Mouse (Mus musculus): Measurements from ENCODE around the gene Tnik. TPM values are rescaled to one million over a fixed set of nuclear protein-coding genes. Genes with fewer than 3 reads are reported as not detected.

Tnik gene
- polyA plus RNA-seq, 1 experiment from 2014 or later = 29.8 TPM

DNA sequence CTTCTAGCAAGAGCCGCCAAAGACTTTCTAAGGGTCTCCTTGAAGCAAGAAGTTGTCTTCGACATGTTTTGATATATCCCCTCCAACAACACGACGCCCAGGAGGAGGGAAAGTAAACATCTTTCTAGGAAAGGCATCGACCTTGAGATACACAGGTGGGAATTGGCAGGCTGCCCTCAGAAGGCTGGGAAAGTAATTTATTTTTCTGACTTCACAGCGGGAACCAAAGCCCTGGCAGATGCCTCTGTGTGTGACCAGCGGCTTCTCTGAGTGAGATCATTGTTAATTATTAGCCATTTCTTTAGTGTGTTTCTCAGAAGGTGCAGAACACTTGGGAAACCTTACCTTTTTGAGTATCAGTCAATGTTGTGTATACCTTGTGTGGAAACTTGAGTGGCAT, 328.3 kb downstream of the Tnik start:
- Histone ChIP-seq H3K9ac (replicated peaks; ENCODE audit: low read depth, low read length) (no peak overlapping the region), H3K27ac (ENCODE audit: low read length) (no peak overlapping the region), H3K36me3 (ENCODE audit: control insufficient read depth, insufficient read depth, low read length) (no peaks in the 10 kb centered on the region; the same call in 1 of the 2 replicates), H3K27me3 (ENCODE audit: control insufficient read depth, insufficient read depth, low read length) (no peaks in the 10 kb centered on the region), H3K4me3 (ENCODE audit: low read depth, low read length) (no peak overlapping the region), H3K4me2 (replicated peaks; ENCODE audit: low read depth, low read length) (no peak overlapping the region), H3K4me1 (ENCODE audit: control insufficient read depth, insufficient read depth, low read length) (no peaks in the 10 kb centered on the region), H3K9me3 (ENCODE audit: control insufficient read depth, low read depth, low read length) (no peaks in the 10 kb centered on the region)
- ATAC-seq (ENCODE audit: insufficient number of reproducible peaks, insufficient read depth, low FRiP score, low read depth) = no peak
- 22% methylated on average over 7 of the region's 7 CpGs for WGBS

DNA sequence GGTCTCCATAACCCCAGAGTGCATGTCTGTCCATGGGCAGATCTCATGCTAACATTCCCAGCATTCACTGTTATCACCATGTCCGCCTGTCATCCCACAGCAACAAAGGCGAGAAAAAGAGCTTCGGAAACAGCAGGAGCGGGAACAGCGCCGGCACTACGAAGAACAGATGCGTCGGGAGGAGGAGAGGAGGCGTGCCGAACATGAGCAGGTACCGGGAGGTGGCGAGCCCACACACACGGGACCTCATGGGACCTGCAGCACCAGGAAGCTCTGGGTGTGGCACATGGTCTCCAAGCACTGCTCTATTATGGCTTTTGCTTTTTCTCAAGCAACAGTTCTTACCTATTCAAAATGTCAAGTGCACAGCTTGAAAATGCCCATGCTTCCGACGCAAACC, 330.9 kb downstream of the Tnik start:
- Histone ChIP-seq H3K9ac (replicated peaks; ENCODE audit: low read depth, low read length) (no peak overlapping the region), H3K27me3 (ENCODE audit: control insufficient read depth, insufficient read depth, low read length) (no peaks in the 10 kb centered on the region), H3K9me3 (ENCODE audit: control insufficient read depth, low read depth, low read length) (no peaks in the 10 kb centered on the region), H3K4me2 (replicated peaks; ENCODE audit: low read depth, low read length) (no peak overlapping the region), H3K36me3 (ENCODE audit: control insufficient read depth, insufficient read depth, low read length) (no peaks in the 10 kb centered on the region; the same call in 1 of the 2 replicates), H3K4me1 (ENCODE audit: control insufficient read depth, insufficient read depth, low read length) (no peaks in the 10 kb centered on the region), H3K27ac (ENCODE audit: low read length) (no peak overlapping the region), H3K4me3 (ENCODE audit: low read depth, low read length) (no peak overlapping the region)
- ATAC-seq (ENCODE audit: insufficient number of reproducible peaks, insufficient read depth, low FRiP score, low read depth) = no peak
- 91% methylated on average over 16 of the region's 16 CpGs for WGBS

DNA sequence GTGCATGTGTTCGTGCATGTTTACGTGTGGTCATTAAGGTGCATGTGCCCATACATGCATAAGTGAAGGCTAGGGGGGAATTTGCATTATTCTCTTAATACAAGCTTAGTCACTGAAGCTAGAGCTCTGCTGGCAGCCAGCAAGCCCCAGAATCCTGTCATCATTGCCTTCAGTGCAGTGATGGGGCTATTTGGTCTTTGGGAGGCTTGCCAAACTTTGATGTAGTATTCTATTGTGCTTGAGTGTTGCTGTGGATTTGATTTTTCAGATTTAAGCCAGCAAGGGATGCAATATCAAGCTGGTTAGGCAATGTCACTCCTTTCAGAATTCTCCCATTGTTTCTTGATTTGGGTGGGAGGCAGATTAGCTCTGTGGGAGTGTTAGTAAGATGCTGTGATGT, 336.5 kb downstream of the Tnik start:
- H3K4me3 ChIP-seq (ENCODE audit: low read depth, low read length) = no peak overlapping the region
- no peaks in the 10 kb centered on the region for H3K9me3 ChIP-seq (ENCODE audit: control insufficient read depth, low read depth, low read length)
- H3K4me2 ChIP-seq (replicated peaks; ENCODE audit: low read depth, low read length) = no peak overlapping the region
- WGBS = 89% methylated on average over 2 of the region's 2 CpGs
- no peaks in the 10 kb centered on the region for H3K27me3 ChIP-seq (ENCODE audit: control insufficient read depth, insufficient read depth, low read length)
- ATAC-seq (ENCODE audit: insufficient number of reproducible peaks, insufficient read depth, low FRiP score, low read depth) = no peak
- no peak overlapping the region for H3K9ac ChIP-seq (replicated peaks; ENCODE audit: low read depth, low read length)
- no peaks in the 10 kb centered on the region for H3K4me1 ChIP-seq (ENCODE audit: control insufficient read depth, insufficient read depth, low read length)
- H3K36me3 ChIP-seq (ENCODE audit: control insufficient read depth, insufficient read depth, low read length) = no peaks in the 10 kb centered on the region
- no peak overlapping the region for H3K27ac ChIP-seq (ENCODE audit: low read length)

DNA sequence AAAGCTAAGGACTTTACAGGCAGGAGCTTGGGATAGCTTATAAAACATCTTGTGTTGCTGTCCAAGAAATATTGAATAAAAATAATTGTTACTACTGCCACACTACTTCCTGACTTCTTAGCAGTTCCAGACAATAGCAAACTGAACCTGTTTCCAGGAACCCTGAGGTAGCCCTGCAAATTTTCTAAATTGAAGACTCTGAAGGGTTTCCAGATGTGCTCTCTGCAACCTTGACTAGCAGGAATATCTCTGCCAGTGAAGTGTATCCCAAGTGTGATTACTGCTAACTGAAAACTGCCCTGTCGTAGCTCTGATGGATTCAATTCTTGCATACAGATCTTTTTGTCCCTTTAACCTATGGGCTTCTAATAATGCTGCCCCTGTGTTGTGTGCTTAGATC, 343.7 kb downstream of the Tnik start:
- Histone ChIP-seq H3K27me3 (ENCODE audit: control insufficient read depth, insufficient read depth, low read length) (no peaks in the 10 kb centered on the region), H3K9ac (replicated peaks; ENCODE audit: low read depth, low read length) (no peak overlapping the region), H3K4me1 (ENCODE audit: control insufficient read depth, insufficient read depth, low read length) (no peaks in the 10 kb centered on the region), H3K27ac (ENCODE audit: low read length) (no peak overlapping the region), H3K9me3 (ENCODE audit: control insufficient read depth, low read depth, low read length) (no peaks in the 10 kb centered on the region), H3K36me3 (ENCODE audit: control insufficient read depth, insufficient read depth, low read length) (no peaks in the 10 kb centered on the region), H3K4me2 (replicated peaks; ENCODE audit: low read depth, low read length) (no peak overlapping the region), H3K4me3 (ENCODE audit: low read depth, low read length) (no peak overlapping the region)
- 66% methylated on average over 1 of the region's 1 CpGs for WGBS
- ATAC-seq (ENCODE audit: insufficient number of reproducible peaks, insufficient read depth, low FRiP score, low read depth) = no peak

DNA sequence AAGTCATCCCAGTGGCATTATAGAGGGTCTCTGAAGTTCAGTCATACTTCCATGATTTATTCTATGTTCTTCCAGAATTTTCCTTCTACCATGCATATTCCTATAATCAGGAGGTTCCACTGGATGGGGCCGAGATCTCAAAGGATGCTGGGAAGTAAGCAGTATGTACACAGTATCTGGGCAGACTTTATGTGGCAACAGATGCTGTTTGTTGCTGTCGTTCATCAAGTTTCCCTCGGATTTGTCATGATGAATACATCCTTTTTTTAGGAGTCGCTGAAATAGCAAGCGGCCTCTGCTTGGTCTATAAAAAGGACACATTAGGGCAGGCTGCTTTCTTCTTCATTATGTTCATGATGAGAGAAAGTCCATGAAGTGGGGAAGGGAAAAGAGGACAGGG, 349.3 kb downstream of the Tnik start:
- Histone ChIP-seq H3K4me3 (ENCODE audit: low read depth, low read length) (no peak overlapping the region), H3K27me3 (ENCODE audit: control insufficient read depth, insufficient read depth, low read length) (no peaks in the 10 kb centered on the region), H3K27ac (ENCODE audit: low read length) (no peak overlapping the region), H3K36me3 (ENCODE audit: control insufficient read depth, insufficient read depth, low read length) (no peaks in the 10 kb centered on the region), H3K4me2 (replicated peaks; ENCODE audit: low read depth, low read length) (no peak overlapping the region), H3K4me1 (ENCODE audit: control insufficient read depth, insufficient read depth, low read length) (no peaks in the 10 kb centered on the region), H3K9ac (replicated peaks; ENCODE audit: low read depth, low read length) (no peak overlapping the region), H3K9me3 (ENCODE audit: control insufficient read depth, low read depth, low read length) (no peaks in the 10 kb centered on the region)
- 74% methylated on average over 5 of the region's 5 CpGs for WGBS
- ATAC-seq (ENCODE audit: insufficient number of reproducible peaks, insufficient read depth, low FRiP score, low read depth) = no peak

DNA sequence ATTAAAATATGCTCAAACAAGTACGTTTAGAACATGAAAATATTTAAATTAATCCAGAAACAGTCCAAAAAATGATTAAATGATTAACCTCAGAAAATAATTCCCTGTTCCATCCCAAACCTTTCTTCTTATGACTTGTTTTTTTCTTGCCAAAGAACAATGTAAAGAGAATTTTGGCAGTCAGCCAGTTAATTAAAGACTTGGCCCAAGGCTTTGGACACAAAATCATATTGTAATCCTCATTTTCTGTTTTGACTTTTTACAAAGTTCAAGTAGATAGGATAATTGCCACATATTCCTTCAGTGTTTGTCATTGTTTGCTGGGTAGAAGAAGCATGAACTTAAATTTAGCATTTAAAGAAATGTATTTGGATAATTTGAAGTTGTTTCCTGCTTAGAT, 353.4 kb downstream of the Tnik start:
- no peak for ATAC-seq (ENCODE audit: insufficient number of reproducible peaks, insufficient read depth, low FRiP score, low read depth)
- H3K4me3 ChIP-seq (ENCODE audit: low read depth, low read length) = no peak overlapping the region
- H3K9me3 ChIP-seq (ENCODE audit: control insufficient read depth, low read depth, low read length) = no peaks in the 10 kb centered on the region
- H3K4me1 ChIP-seq (ENCODE audit: control insufficient read depth, insufficient read depth, low read length) = no peaks in the 10 kb centered on the region
- no peak overlapping the region for H3K9ac ChIP-seq (replicated peaks; ENCODE audit: low read depth, low read length)
- no peak overlapping the region for H3K27ac ChIP-seq (ENCODE audit: low read length)
- H3K36me3 ChIP-seq (ENCODE audit: control insufficient read depth, insufficient read depth, low read length) = no peaks in the 10 kb centered on the region
- H3K4me2 ChIP-seq (replicated peaks; ENCODE audit: low read depth, low read length) = no peak overlapping the region
- no peaks in the 10 kb centered on the region for H3K27me3 ChIP-seq (ENCODE audit: control insufficient read depth, insufficient read depth, low read length)
- 42% methylated on average over 1 of the region's 1 CpGs for WGBS

DNA sequence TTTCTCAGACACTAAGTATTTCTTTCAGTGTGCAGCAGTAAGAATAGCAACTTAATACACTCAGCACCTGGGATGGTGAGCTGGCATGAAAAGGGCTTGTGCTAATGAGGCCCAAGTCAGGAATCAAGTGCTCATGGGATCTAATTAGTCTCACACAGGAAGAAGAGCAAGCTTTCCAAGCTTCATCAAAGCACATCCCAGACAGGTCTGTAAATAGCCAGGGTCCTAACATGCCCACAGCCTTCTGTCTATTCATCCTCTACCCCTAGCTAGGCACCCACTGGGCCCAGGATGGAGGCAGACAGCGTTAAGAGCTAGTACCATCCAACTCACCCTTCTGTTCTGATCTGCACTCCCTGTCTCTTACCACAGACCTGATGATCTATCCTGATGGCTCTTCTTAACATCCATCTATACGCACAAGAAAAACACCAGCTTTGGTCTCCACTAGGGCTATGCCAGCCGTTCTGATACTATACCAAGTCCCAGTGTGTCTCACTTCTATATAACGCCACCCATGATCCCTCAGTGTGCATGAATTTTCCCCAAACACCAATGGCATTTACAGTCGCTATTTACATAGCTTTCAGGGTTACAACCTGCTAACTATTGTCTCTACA, 354.1 kb downstream of the Tnik start:
- H3K9me3 ChIP-seq (ENCODE audit: control insufficient read depth, low read depth, low read length) = no peaks in the 10 kb centered on the region
- no peaks in the 10 kb centered on the region for H3K36me3 ChIP-seq (ENCODE audit: control insufficient read depth, insufficient read depth, low read length)
- ATAC-seq (ENCODE audit: insufficient number of reproducible peaks, insufficient read depth, low FRiP score, low read depth) = no peak
- WGBS = 91% methylated on average over 5 of the region's 5 CpGs
- H3K4me3 ChIP-seq (ENCODE audit: low read depth, low read length) = no peak overlapping the region
- no peaks in the 10 kb centered on the region for H3K27me3 ChIP-seq (ENCODE audit: control insufficient read depth, insufficient read depth, low read length)
- no peak overlapping the region for H3K27ac ChIP-seq (ENCODE audit: low read length)
- no peaks in the 10 kb centered on the region for H3K4me1 ChIP-seq (ENCODE audit: control insufficient read depth, insufficient read depth, low read length)
- no peak overlapping the region for H3K9ac ChIP-seq (replicated peaks; ENCODE audit: low read depth, low read length)
- no peak overlapping the region for H3K4me2 ChIP-seq (replicated peaks; ENCODE audit: low read depth, low read length)

DNA sequence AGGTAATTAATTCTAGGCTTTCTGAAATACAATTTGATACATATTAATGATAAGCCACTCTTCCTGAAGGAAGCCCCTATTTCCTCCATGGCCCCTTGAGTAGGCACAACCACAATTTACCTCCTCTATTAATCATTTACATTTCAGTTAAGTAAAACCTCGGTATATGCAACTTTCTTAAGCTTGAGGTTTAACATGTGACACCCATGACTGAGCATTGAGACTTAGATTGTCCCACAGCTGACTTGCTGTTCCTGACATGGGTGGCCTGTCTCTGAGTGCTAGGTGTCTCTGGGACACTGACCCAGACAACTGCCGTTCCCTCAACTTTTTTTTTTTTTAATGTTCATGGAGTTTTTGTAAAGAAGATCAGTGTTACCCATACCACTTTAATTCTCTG, 358.8 kb downstream of the Tnik start:
- H3K36me3 ChIP-seq (ENCODE audit: control insufficient read depth, insufficient read depth, low read length) = no peaks in the 10 kb centered on the region
- no peak overlapping the region for H3K4me2 ChIP-seq (replicated peaks; ENCODE audit: low read depth, low read length)
- no peak for ATAC-seq (ENCODE audit: insufficient number of reproducible peaks, insufficient read depth, low FRiP score, low read depth)
- H3K4me1 ChIP-seq (ENCODE audit: control insufficient read depth, insufficient read depth, low read length) = no peaks in the 10 kb centered on the region
- WGBS = 74% methylated on average over 2 of the region's 2 CpGs
- H3K27ac ChIP-seq (ENCODE audit: low read length) = no peak overlapping the region
- H3K4me3 ChIP-seq (ENCODE audit: low read depth, low read length) = no peak overlapping the region
- no peaks in the 10 kb centered on the region for H3K9me3 ChIP-seq (ENCODE audit: control insufficient read depth, low read depth, low read length)
- no peak overlapping the region for H3K9ac ChIP-seq (replicated peaks; ENCODE audit: low read depth, low read length)
- no peaks in the 10 kb centered on the region for H3K27me3 ChIP-seq (ENCODE audit: control insufficient read depth, insufficient read depth, low read length)

DNA sequence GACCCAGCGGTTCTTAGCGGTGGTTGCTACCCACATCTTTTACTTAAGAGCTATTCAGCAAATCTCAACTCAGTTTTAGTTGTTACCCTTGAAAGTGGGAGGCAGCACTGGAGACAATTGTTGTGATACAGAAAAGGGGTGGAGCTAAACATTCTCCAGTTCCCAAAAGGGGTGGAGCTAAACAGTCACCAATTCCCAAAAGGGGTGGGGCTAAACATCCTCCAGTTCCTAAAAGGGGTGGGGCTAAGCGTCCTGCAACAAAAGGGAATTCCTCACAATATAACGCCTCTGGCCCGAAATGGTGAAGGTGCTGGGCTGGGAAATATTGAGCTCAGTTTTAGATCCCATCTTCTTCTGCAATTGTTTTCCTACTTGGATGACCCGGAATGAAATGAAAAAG, 363.8 kb downstream of the Tnik start:
- Histone ChIP-seq H3K4me3 (ENCODE audit: low read depth, low read length) (no peak overlapping the region), H3K27ac (ENCODE audit: low read length) (no peak overlapping the region), H3K36me3 (ENCODE audit: control insufficient read depth, insufficient read depth, low read length) (no peaks in the 10 kb centered on the region), H3K27me3 (ENCODE audit: control insufficient read depth, insufficient read depth, low read length) (no peaks in the 10 kb centered on the region), H3K4me2 (replicated peaks; ENCODE audit: low read depth, low read length) (no peak overlapping the region), H3K9me3 (ENCODE audit: control insufficient read depth, low read depth, low read length) (no peaks in the 10 kb centered on the region), H3K9ac (replicated peaks; ENCODE audit: low read depth, low read length) (no peak overlapping the region), H3K4me1 (ENCODE audit: control insufficient read depth, insufficient read depth, low read length) (no peaks in the 10 kb centered on the region)
- 94% methylated on average over 6 of the region's 6 CpGs for WGBS
- no peak for ATAC-seq (ENCODE audit: insufficient number of reproducible peaks, insufficient read depth, low FRiP score, low read depth)

All from stomach, embryonic 14.5 days (tissue).